Mouse (Mus musculus) adrenal gland, postnatal 25 days (tissue): ENCODE results near the gene Plpp1. TPM values are rescaled to one million over a fixed set of nuclear protein-coding genes. Genes with fewer than 3 reads are reported as not detected.

Source experiments
- DNase-seq: peaks from one replicate; pipeline ENCODE4 v3.0.0; 2021; ENCODE audit warnings: mixed read lengths
- long read RNA-seq: library from polyadenylated mRNA; stranded (forward); transcript quantifications from one replicate; pipeline ENCODE4 v2.0.0, GENCODE M21; 2021
- total RNA-seq: library from RNA; stranded (reverse); gene quantifications from 2 replicates; pipeline ENCODE4 v1.2.3, GENCODE M21; 2021

Plpp1 gene
- total RNA-seq: 225 and 226 TPM in 2 replicates
- long read RNA-seq, transcript Plpp1-202 (6 exons, 1,272 nt): major isoform, 248 of 408 reads
- long read RNA-seq, transcript Plpp1-201 (6 exons, 1,598 nt): minor isoform, 119 of 408 reads
- long read RNA-seq, partial matches to known transcripts: 13 of 408 reads
- long read RNA-seq, other reads (novel, unspliced or antisense): 28 of 408 reads

GRCm38 (mm10) chr13:112800597-112801380 is at the start of gene Plpp1:
Gene Plpp1, plus strand, starts transcription at chr13:112800792.
- peak; percentile 99 for DNase-seq

DNA sequence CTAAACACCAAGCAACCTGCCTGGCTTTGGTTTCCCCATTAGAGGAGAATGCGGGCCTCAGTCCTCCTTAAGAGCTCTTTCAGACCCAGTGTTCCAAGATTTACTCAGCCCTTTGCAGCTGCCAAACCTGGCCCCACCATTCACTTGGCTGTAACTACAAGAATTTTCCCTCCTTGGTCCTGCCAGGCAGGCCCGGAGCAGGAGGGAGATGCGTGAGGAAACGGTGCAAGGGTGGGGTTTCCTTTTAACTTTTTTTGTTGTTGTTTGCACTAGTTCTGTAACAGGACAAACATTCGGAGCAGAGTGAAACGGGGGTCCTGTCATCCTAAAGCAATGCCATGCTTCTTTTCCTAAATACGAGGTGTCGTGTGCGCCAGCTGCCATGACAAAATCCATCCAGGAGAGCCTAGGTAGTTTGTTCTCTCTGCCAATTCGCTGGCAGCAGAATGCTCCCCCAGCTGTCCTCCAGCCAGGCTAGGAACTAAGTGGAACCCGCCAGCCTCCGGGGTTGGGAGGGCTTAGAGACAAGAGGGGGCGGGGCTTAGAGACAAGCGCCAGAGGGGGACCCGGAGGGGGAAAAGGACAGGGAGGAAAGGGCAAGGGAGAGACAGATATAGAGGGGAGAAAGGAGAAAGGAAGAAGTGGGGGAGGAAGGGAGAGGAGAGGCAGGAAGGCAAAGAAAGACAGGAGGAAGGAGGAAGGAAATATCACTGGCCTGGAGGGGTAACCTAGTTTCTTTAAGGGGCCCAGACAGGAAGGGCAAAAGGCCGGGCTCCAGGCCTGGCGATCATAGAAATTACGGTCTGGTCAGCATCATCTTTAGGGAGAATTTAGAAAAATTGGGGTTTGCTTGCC is 48.9 kb upstream of the Plpp1 start:
- peak; percentile 55 for DNase-seq

- no peak for DNase-seq
Measured at GRCm38 (mm10) chr13:112752309-112752975, 48.1 kb upstream of the Plpp1 start.

- peak; percentile 48 for DNase-seq
Measured at GRCm38 (mm10) chr13:112753522-112753921, 47.1 kb upstream of the Plpp1 start.

- DNase-seq: peak; percentile 45
Measured at GRCm38 (mm10) chr13:112754871-112755270, 45.7 kb upstream of the Plpp1 start.

DNA sequence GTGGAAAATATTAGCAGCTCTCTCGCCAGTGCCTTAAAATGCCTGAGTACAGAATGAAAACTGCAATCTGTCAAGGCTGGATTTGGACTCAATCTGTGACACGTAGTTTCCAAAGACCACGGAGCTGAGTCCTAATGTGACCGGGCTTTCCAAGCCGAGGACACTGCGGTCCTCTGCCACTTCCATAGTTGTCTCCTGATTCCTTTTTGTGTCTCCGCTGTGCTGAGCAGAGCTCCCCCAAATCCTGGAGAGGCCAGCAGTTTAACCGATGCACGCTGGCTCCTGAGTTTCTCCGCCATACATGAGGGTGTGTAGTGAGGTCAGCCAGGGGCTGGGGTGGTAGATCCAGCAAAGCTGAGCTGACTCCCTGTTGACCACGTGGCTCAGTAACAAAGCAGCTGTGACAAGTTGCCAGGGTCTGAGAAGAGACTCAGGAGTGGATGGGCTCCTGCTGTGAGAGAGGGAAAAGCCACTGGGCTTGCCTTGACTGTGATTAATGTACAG is 45.0 kb upstream of the Plpp1 start:
- no peak for DNase-seq

GRCm38 (mm10) chr13:112757395-112757794 is 43.2 kb upstream of the Plpp1 start:
- no peak for DNase-seq

GRCm38 (mm10) chr13:112758546-112759090 is 42.0 kb upstream of the Plpp1 start:
- no peak for DNase-seq

DNA sequence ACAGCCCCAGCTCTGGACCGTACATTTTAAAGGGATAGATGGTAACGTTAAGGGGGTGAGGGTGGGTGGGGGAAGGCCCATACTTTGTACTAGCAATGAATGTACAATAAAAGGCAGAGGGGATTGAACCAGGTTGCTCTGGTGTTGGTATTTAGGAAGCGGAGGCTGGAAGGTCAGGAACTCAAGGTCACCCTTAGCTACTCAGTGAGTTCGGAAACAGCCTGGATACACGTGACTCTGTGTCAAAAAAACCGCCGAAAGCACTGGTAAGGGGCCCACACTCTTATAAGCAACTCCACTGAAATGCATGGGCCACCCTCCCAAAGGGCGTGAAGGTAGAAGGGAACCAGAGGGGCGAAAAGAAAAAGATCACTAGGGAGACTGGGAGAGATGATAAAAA is 41.2 kb upstream of the Plpp1 start:
- DNase-seq: no peak

DNA sequence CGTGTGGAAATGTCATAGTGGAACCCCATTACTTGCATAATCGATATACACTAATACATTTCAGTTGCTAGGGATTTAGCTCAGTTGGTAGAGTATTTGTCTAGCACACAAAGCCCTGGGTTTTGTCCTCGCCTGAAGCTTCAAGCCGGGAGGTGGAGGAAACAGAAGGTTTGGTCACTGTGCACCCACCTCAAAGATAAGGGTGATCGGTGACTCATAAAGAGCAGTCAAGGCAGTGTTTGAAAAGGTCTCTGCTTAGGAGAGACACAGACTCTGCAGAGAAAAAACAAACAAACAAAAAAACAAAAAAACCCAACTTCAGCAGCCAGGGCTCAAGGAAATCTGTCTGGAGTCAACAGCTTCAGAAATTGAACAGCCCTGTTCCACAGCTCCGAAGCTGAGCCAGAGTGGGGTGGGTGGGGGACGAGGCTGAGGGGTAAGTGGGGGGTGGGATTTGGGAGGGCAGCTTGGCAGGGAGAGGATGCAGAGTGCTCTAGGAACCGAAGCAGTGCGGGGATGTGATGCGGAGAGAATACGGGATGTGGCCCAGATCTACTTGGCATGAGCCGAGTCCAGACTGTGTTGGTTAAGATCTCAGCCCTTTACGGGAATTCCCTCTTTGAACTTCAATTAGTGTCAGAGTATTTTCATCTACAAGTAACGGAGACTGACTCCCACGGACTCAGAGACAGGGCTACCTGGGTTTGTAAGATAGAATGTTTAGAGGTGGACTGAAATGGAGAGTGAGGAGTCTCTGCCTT is 40.6 kb upstream of the Plpp1 start:
- DNase-seq: no peak

- DNase-seq: no peak
Measured at GRCm38 (mm10) chr13:112760538-112760881, 40.1 kb upstream of the Plpp1 start.

DNA sequence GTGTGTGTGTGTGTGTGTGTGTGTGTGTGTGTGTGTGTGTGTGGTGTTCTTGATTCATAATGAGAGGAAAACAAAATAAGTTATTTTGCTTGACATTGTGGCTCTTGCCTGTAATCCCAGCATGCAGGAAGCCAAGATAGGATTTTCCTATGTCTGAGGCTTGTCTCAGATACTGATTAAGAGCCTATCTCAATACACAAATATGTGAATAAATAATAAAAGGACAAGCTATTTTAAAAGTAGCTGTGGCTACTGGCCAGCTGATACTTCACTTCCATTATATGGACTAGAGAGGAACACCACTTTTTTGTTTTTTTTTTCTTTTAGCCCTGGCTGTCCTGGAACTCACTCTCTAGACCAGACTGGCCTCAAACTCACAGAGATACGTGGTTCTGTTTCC is 38.8 kb upstream of the Plpp1 start:
- DNase-seq: no peak

GRCm38 (mm10) chr13:112762548-112762947 is 38.0 kb upstream of the Plpp1 start:
- no peak for DNase-seq

GRCm38 (mm10) chr13:112763531-112764091 is 37.0 kb upstream of the Plpp1 start:
- DNase-seq: peak; percentile 53

DNA sequence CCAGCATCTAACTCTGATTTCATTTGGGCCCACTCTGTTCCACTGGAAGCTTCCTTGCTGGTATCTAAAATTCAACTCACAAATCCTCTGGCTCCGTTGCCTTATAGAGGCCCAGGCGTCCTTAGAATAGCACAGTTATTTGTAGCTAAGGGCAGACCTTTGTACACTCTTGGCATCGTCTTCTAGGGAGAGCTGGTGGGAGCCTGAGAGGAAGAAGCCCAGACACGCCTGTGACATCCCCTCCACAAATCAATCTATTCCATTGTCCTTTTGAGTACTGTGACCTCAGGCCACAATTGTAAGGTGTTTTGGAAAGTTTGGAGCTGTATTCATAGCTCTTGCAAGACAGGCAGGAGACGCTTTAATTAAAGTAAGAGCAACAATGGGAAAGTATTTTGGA is 36.0 kb upstream of the Plpp1 start:
- DNase-seq: no peak

DNA sequence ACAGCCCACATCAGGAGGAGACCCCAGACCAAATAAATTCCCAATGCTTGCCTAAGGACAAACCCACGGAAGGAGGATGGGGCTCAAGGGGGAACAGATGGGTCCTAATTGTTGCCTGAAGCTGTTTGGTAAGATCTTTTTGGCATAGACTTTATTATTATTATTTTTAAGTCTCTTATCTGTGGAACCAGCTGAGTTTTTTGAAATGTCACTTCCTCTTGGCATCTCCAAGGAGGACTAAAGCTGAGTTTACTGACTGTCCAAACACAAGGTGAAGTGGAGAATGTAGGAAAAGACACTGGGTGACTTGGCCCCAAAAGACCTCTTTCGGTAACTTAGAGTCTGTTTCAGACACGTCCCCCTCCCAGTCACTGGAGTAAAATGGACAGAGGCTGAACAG is 34.9 kb upstream of the Plpp1 start:
- DNase-seq: no peak

- peak; percentile 58 for DNase-seq
Measured at GRCm38 (mm10) chr13:112770528-112771328, 29.9 kb upstream of the Plpp1 start.

GRCm38 (mm10) chr13:112771447-112772208 is 29.0 kb upstream of the Plpp1 start:
- DNase-seq: peak; percentile 40

DNA sequence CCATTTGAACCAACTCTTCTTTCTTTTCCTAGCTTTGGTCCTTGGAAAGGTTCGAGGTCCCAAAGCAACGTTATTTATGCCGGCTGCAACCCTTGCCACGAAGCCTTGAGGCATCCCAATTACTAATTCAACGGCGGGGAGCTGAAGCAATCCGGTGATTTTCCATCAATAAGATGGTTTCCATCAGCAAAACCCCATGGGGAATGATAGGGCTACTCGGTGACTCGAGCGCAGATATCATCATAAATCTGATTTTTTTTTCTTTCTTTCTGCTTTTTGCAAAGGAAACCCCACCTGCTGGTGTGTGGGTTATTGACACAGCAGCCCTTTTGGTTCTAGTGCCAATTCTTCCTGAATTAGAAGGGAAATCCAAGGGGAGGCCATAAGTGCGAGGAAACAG is 28.3 kb upstream of the Plpp1 start:
- DNase-seq: peak; percentile 27
